Mouse (Mus musculus) cerebellum, postnatal 25 days (tissue): ENCODE data around the gene Flywch1.

Experiments used
- DNase-seq, 2 experiments: peaks; one replicate each; pipeline ENCODE4 v3.0.0; 2021; ENCODE audit warnings: mixed read lengths in 2 of 2

Gene Flywch1

DNA sequence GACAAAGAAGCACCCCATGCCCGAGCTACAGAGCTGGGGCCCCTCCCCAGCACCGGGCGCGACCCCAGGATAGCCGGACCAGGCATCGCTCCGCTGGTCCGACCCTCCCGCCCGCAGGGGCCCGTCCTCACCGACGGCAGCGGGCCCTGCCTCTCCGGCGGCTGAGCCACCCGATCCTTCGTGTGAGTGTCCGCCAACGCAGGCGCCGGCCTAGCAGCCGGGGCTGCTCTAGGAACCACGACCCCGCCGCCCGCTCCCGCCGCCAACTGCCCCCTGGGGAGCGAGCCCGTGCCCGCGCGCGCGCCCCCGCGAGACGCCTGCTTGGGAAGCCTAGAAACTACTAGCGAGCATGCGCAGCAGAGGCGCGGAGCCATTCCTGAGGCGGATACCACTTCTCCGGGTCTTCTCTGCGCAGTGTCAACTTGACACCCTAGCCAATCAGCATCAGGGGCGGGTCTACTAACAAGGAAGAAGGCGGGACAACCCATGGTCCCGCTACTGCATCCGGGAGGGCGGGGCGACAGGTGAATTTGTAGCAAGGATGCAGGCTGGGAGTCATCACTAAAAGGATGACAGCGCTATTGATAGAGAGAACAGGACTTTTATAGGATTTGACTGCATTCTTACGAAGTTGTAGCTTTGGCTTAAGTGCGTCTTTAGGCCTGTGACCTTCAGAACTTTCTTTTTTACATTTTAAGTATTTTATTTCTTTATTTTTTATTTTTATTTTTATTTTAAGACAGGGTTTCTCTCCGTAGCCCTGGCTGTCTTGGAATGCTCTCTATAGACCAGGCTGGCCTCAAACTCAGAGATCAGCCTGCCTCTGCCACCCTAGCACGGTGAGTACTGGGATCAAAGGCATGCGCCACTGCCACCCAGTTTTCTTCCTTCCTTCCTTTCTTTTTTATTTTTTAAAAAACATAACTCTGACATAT, at the start of gene Flywch1:
TSS of gene Flywch1 (minus strand) at position 319 of the 935 bp plus-strand sequence.
- peak; percentile 99 for DNase-seq

DNA sequence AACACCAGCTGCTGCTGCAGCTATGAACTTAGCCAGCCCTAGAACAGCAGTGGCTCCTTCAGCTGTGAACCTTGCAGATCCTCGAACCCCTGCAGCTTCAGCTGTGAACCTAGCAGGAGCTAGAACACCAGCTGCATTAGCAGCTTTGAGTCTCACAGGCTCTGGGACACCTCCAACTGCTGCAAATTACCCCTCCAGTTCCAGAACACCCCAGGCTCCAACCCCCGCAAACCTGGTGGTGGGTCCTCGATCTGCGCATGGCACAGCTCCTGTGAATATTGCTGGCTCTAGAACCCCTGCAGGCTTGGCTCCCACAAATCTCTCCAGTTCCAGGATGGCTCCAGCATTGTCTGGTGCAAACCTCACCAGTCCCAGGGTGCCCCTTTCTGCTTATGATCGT, 49.3 kb upstream of the Flywch1 start:
- DNase-seq = no peak

DNA sequence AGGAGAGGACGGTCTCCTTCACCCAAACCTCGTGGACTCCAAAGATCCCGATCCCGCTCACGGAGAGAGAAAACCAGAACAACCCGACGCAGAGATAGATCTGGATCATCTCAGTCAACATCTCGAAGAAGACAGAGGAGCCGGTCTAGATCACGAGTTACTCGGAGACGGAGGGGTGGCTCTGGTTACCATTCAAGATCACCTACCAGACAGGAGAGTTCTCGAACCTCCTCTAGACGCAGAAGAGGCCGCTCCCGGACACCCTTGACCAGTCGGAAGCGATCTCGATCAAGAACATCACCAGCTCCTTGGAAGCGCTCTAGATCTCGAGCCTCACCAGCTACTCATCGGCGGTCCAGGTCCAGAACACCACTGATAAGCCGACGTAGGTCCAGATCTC, 47.8 kb upstream of the Flywch1 start:
- no peak for DNase-seq

DNA sequence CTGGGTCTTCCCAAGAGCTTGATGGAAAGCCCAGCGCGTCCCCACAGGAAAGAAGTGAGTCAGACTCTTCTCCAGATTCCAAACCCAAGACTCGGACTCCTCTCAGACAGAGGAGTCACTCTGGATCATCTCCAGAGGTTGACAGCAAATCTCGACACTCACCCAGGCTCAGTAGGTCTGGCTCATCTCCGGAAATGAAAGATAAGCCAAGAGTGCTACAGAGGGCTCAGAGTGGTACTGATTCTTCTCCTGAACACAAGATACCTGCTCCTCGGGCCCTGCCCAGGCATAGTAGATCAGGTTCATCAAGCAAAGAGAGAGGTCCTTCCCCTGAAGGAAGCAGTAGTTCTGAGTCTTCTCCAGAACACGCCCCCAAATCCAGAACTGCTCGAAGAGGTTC, 47.2 kb upstream of the Flywch1 start:
- no peak for DNase-seq

DNA sequence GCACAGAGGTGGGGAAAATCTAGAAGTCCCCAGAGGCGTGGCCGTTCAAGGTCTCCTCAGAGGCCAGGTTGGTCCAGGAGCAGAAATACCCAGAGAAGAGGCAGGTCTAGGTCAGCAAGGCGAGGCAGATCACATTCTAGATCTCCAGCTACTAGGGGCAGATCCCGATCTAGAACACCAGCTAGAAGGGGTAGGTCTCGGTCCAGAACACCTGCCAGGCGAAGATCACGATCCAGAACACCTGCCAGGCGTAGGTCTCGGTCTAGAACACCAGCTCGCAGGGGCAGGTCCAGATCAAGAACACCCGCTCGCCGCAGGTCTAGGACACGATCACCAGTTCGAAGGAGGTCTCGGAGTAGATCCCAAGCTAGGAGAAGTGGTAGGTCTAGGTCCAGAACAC, 44.2 kb upstream of the Flywch1 start:
- DNase-seq = no peak

DNA sequence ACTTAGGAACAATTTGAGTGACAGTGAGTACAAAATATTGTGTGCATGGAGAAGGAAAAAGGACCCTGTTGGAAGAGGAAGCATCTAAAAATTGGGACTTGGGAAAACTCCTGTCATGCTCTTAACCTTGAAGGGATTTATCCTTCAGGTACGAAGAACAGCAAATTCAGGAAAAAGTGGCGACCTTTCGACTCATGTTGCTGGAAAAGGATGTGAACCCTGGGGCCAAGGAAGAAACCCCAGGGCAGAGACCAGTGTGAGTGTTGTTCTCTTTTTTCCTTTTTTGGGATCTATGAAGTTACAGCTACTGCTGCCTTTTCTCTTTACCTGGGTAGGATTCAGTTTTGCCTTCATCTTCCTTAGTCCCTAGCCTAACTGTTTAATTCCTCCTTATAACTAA, 36.5 kb upstream of the Flywch1 start:
- no peak for DNase-seq

DNA sequence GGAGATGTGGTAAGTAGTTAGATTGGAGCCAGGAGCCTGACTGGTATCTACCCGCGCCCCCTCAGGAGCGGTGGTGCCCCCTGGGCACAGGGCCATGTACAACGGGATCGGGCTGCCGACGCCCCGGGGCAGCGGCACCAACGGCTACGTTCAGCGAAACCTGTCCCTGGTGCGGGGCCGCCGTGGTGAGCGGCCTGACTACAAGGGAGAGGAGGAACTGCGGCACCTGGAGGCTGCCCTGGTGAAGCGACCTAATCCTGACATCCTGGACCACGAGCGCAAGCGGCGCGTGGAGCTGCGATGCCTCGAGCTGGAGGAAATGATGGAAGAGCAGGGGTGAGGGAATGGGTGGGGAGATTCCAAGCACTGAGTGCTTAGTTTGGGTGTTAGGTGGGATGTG, 35.5 kb upstream of the Flywch1 start:
- peak; percentile 66 to 76 for DNase-seq

DNA sequence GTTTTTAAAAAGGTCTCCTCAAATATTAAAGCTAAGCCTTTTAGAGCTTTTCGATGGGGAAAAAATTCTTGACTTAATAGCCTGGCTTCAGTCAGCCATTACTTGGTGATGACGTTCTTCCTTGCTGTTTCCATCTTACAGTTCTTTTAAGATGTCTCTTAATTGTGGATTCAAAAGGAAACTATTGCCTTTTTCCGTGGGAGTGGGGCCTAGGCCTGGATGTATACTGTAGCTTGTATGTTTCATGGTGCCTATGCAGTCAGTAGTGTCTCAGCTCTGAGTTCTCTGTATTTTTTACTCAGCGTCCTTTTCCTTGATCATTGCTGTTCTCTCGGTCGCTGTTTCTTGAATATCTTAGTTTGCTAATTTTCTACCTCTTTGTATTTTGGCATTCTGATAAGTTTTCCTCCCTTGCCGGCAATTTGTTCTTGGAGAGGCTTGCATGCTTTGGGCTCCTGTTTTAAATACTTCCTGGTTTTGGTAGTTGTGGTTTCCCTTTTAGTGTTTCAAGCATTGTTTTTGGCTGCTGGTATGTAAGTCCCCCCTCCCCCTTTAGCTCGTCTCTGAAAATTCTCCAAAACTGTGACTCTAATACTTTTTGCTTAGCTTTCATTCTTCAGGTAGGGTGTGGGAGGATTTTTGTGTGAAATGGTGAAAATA, 33.2 kb upstream of the Flywch1 start:
- DNase-seq = no peak

DNA sequence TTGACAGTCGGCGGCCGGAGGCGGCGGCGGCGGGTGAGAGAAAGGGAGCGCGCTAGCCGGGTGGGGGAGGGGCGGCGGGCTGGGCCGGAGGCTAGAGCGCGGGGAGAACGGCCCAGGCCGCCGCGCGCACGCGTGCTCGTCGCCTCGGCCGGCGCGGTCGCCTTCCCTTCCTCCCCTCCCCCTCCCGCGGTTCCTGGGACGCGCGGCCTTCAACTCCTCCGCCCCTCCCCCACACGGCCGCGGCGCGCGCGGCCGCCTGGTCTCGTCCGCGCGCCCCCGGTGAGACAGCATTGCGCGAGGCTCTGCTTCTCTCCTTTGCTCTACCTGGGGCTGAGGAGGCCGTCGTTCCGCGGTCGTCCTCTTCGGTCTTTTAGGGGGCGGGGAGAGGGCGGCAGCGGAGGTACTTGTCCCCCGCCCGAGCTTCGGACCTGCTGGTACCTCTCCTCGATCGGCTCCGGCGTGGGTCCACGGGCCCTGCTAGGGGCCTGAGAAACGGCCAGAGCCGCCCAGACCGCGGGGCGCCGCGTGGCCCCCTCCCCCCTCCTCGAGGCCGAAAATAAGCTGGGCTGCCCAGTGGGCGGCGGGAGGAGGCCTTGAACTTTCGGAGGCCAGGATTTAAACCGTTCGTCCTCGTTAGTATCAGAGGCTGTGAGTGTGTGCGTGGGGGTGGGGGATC, 32.1 kb upstream of the Flywch1 start:
- peak in 1 of 2 experiments; percentile 92 for DNase-seq

DNA sequence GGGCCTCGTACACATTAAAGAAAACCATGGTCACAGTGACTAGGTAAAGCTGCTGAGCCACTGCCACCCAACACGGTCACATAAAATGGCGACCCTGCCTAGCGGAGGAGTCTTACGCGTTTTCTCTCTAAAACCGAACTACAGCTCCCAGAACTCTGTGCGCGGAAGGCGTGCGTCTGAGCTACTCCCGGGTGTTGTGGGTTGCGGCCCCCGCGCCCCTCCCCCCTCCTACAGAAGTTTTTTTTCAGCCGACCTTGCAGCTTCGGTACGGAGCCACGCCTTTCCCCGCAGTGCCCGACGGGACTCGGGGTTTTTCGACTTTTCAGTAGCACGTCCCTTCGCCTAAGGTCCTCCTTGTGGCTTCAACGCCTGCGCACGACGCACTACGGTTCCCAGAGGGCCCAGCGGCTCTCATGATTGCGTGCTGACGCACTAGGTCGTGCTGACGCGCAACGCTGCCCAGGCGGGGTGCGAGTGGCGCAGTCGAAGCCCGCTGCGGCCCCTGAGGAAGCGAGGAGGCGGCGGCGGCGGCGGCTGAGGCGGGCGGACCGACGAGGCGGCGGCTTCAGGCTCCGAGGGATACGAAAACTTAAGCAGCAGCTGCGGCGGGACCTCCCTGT, 31.5 kb upstream of the Flywch1 start:
- peak; percentile 97 to 99 for DNase-seq

DNA sequence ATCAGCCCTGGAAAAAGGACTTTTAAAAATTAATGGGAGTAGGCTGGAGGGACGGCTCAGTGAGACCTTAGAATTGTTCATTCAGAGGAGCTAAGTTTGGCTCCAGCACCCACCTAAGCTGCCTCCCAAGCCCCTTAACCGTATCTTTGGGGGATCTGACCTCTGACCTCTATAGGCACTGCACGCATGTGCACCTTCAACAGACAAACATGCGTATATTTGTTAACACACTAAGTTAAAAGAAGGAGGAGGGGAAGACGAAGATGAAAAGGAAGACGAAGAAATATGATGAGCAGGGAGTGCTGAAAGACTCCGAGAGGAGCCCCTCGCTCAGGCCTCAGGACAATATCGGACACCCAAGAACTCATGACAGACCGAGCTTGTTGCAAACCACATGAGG, 30.2 kb upstream of the Flywch1 start:
- no peak for DNase-seq

DNA sequence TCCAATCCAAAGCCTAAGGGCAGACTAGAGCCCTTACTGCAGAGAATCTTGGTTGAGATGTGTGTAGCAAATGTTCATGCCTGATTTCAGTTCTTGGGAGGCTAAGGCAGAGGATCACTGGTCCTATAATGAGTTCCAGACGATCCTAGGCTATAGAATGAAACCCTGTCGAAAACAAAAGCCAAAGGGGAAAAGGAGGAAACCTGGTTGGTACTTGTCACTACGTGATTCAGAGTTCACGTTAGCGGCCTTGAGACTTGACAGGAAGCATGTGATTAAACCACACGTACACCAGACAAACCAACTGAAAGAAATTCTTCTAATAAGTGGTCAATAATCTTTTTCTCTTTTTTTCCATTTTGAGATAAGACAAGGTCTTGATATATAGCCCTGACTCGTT, 25.9 kb upstream of the Flywch1 start:
- DNase-seq = no peak

DNA sequence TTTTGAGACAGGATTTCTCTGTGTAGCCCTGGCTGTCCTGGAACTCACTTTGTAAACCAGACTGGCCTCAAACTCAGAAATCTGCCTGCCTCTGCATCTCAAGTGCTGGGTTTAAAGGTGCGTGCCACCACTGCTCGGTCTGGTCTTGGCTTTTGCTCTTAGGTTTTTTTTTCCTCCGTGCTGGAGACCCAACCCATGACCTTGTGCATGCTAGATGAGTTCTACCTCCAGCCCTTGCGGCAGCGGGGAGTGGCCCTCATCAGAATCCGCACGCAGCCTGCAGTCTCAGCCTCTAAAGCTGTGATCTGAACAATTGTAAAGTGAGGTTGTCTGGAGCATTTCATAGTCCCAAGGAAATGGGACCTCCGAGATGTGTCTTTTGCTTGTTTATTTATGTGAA, 23.9 kb upstream of the Flywch1 start:
- DNase-seq = no peak

DNA sequence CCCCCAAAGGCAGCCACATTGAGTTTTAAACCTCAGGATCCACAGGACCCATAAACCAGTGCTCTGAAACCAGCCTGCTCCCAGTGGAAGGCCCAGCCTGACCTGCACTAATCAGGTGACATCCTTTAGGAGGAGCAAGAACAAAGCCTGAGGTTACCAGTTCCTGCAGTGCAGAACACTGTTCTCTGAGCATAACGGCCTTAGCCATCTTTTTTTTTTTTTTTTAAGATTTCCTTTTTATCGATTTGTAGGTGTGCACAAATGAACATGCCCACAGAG, 19.6 kb upstream of the Flywch1 start:
- DNase-seq = peak in 1 of 2 experiments; percentile 52

DNA sequence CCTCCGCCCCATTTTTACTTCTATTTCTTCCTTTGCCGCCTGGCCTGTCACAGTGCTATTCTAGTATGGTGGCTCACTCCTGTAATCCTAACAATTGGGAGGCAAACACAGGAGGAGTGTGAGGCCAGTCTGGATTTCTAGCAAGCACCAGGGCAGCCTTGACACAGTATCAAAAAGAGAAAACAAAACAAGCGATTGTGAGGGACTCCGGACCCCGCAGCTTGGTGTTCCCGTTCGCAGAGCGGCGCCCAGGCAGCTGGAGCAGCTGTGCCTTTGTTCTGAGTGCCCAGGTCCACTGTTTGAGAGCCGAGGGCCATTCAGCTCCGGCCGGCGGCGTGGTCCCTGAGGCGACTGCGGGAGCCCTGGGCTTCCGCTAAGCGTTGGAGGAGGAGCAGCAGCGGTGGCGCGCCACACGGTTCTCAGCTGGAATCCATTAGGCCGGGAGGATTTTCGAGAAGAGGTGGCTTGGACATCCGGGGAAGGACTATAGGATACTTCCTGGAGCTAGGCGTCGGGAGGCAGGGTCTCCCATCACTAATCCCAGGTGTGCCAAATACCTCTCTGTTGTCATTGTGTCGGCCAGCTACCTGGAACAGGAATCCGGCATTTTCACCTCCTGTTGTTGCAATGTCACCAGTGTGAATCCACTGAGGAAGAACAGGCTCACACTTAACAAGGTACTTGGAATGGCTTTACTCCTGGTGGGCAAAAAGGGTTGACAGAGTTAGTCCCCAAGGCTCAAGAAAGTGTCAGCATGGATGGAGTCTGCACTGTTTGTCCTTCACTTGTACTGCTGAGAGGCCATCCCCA, 19.1 kb upstream of the Flywch1 start, which contains the start of gene Srrm2:
TSS of gene Srrm2 (plus strand) at position 264 of the 810 bp plus-strand sequence.
- peak; percentile 74 to 80 for DNase-seq

DNA sequence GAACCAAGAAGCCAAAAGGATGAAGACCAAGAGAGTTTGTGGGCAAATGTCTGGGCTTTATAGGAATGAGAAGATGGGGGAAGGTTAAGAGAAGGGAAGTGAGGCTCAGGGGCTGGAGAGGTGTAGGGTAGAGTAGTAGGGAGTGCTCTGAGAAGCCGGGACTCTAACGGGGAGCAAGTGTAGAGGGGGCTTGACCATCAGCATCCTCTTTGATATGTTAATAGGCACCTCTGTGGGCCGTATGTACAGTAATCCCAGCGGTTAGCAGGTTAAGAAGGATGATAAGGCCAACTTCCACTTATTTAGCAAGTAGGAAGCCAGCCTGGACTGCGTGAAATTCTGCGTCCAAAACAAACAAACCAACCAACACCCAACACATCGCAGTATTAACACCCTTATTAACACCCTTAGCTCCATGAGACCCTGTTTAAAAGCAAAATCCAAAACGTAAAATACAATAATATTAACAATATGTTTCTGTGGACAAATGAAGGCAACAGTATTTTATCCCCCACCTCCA, 18.4 kb upstream of the Flywch1 start:
- DNase-seq = no peak

DNA sequence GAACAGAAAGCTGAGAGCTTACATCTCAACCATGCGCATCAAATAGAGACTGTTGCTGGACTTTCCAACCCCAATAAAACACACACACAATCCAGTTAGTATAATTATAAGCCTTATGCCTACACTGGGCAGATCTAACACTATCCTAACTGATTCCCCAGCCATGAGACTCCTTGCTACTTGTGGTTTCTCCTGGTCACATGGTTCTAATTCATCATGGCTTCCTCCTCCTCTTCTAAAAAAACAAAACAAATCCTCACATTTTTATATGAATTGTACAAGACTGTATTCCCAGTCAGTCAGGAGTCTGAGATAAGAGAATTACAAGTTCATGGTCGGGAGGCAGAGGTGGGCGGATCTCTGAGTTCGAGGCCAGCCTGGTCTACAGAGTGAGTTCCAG, 17.6 kb upstream of the Flywch1 start:
- no peak for DNase-seq

DNA sequence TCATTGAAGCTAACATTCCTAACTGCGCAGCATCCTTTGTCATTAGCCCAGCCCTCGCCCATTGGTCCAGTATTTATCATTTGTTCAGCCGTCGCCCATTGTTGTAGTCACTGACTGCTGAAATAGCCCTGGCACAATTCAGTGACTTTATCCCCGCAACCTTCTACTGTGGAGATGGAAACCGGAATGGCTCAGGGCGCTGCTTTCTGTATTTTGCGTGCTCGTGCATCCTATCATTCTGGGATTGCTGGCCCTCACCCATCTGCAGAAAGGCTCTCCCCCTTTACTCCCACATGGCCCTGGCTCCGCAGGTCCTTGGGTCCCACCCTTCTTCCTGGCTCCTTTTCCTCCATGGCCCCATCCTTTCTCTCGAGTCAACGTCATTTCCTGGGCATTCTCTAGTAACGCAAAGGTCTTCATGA, 15.1 kb upstream of the Flywch1 start:
- peak; percentile 66 to 70 for DNase-seq

DNA sequence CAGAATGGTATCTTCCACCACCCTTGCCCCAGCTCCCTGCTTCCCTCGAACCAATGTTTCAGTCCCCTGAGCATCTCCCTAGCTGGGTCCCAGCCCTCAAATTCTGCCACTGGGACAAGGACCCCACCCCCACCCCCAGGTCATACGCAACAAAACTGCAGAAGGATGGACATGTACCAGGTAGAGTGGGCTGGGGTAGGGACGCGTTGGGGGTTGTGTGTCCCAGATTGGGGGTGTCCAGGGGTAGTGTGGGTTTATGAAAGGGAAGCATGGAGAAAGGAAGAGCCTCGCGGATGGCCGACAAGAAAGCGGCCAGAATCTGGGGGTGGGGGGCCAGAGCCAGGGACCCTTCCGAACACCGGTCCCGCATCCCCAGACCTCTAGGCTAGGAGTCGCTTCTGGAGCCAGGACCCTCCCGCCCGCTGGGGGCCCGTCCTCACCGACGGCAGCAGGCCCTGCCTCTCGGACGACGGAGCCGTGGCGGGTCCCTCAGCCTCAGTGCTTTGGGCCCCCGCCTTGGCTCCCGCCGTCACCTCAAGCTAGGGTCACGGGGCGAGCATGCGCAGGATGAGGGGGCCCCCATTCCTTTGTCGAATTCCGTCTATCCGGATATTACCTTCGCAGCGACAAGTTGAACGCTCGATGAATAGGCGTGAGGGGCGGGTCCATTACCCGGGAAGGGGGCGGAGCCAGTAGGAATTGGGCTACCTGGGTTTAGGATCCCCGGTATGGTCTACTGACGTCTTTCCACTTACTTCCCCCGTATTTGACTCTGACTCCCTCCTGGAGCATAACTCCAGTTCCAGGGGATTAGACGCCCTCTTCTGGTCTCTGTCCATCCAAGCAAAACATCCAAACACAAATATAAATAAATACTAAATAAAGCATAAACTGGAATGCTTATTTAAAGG, 14.4 kb upstream of the Flywch1 start, which contains the start of gene Flywch2:
TSS of gene Flywch2 (minus strand) at position 521 of the 911 bp plus-strand sequence.
- peak; percentile 91 to 96 for DNase-seq

DNA sequence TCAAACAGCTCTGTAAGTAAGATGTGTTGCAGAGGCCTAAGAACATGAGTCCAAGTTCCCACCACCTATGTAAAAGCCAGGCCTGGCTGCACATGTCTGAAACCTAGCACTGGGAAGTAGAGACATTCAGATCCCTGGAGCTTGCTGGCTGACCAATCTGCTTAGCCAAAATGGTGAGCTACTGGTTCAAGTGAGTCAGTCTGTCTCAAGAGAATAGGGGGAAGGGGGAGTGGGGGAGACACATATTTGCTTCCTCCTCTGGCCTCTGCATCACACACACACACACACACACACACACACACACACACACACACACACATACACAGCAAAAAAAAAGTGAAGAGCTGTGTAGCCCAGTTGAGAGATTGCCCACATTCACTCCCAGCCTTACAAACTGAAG, 11.9 kb upstream of the Flywch1 start:
- DNase-seq = no peak

DNA sequence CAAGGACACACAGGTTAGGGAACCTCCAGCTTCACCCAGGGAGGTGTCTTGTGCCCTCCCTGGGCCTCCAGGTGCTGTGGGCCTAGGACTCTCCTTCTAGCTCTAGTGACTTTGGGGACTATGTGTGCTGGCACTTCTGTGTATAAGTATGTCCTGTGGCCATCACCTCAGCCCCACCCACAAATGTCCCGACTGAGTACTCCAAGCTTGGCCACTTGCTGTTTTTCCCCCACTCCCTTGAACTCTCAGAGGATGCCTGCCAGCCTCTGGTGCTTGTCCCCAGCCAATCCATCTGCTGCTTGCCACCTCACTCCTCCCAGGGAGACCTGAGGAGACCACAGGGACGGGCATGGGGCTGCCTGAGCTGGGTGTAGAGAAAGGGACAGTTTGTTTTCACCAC, 7.0 kb upstream of the Flywch1 start:
- no peak for DNase-seq
